Mouse (Mus musculus) stomach, embryonic 14.5 days (tissue): ENCODE measurements around the gene Bpifa1. TPM values are rescaled to one million over a fixed set of nuclear protein-coding genes. Genes with fewer than 3 reads are reported as not detected.

ENCODE experiments used
- ATAC-seq: fragments of 200-750 bp; cut with Nextera tagmentation; 2 replicates; pipeline ENCODE4 v1.8.0; 2017; ENCODE audit warnings: low read depth, moderate TSS enrichment; ENCODE audit not compliant: insufficient number of reproducible peaks, insufficient read depth, low FRiP score
- H3K27ac ChIP-seq: fragments of 300-500 bp; sonication (generic); 2 replicates; pipeline ENCODE4 v1.5.1; 2014; ENCODE audit warnings: mild to moderate bottlenecking, low read length, moderate library complexity, mixed read lengths
- H3K27me3 ChIP-seq: fragments of 300-500 bp; sonication (generic); 2 replicates; pipeline ENCODE4 v1.6.1; 2014; ENCODE audit warnings: low read length, control low read depth, mixed read lengths; ENCODE audit not compliant: control insufficient read depth, insufficient read depth
- H3K36me3 ChIP-seq: fragments of 300-500 bp; sonication (generic); 2 replicates; pipeline ENCODE4 v1.6.1; 2014; ENCODE audit warnings: mild to moderate bottlenecking, control low read depth, low read length, moderate library complexity, mixed read lengths; ENCODE audit not compliant: control insufficient read depth, insufficient read depth
- H3K4me1 ChIP-seq: fragments of 300-500 bp; sonication (generic); 2 replicates; pipeline ENCODE4 v1.6.1; 2014; ENCODE audit warnings: low read length, control low read depth, mixed read lengths; ENCODE audit not compliant: control insufficient read depth, insufficient read depth
- H3K4me2 ChIP-seq: fragments of 300-500 bp; sonication (generic); replicated peaks from 2 replicates; pipeline ENCODE4 v1.6.1; 2014; ENCODE audit warnings: low read depth, low read length, control low read depth
- H3K4me3 ChIP-seq: fragments of 300-500 bp; sonication (generic); 2 replicates; pipeline ENCODE4 v1.5.1; 2014; ENCODE audit warnings: low read depth, low read length, control low read depth
- H3K9ac ChIP-seq: fragments of 300-500 bp; sonication (generic); replicated peaks from 2 replicates; pipeline ENCODE4 v1.6.1; 2014; ENCODE audit warnings: low read depth, mild to moderate bottlenecking, control low read depth, low read length, moderate library complexity, mixed read lengths
- H3K9me3 ChIP-seq: fragments of 300-500 bp; sonication (generic); 2 replicates; pipeline ENCODE4 v1.6.1; 2016; ENCODE audit warnings: low read depth, low read length, control low read depth; ENCODE audit not compliant: control insufficient read depth
- WGBS: fragments of 180-500 bp; shearing (Covaris S2); extraction: QIAGEN DNeasy Blood & Tissue Kit; methylation state at CpG from one replicate; pipeline ENCODE4 v1.1.7; 2014; 5-methylcytosine and 5-hydroxymethylcytosine counted together
- polyA plus RNA-seq: library from polyadenylated mRNA; unstranded; fragments of >200 nt; fragmentation: Nextera tagmentation; extraction: Ambion mirVana; gene quantifications from 2 replicates; pipeline ENCODE4 v1.2.1, GENCODE M21; 2014

Gene Bpifa1
- polyA plus RNA-seq, 1 experiment from 2014 or later, result not detected

GRCm38 (mm10) chr2:154190546-154191258, 48.0 kb downstream of the Bpifa1 start, which contains the start of gene Bpifb1:
TSS of gene Bpifb1 (plus strand) at chr2:154190818.
- 75% methylated on average over 11 of the region's 11 CpGs for WGBS
- H3K27ac ChIP-seq, result peak within 1 kb of the TSS; percentile 58; the same call in 1 of the 2 replicates
- H3K36me3 ChIP-seq, result no peaks in the 10 kb centered on the region
- ATAC-seq, result peak; percentile 59; the same call in 1 of the 2 replicates
- no peak within 1 kb of the TSS for H3K9ac ChIP-seq
- no peaks in the 10 kb centered on the region for H3K9me3 ChIP-seq
- no peaks in the 10 kb centered on the region for H3K27me3 ChIP-seq
- no peak within 1 kb of the TSS for H3K4me2 ChIP-seq
- no peak within 1 kb of the TSS for H3K4me3 ChIP-seq
- H3K4me1 ChIP-seq, result no peaks in the 10 kb centered on the region

- H3K9ac ChIP-seq, result no peak overlapping the region
- ATAC-seq, result no peak
- H3K27me3 ChIP-seq, result no peaks in the 10 kb centered on the region
- no peaks in the 10 kb centered on the region for H3K36me3 ChIP-seq
- no peak overlapping the region for H3K27ac ChIP-seq
- no peaks in the 10 kb centered on the region for H3K9me3 ChIP-seq
- 69% methylated on average over 2 of the region's 2 CpGs for WGBS
- no peak overlapping the region for H3K4me3 ChIP-seq
- H3K4me1 ChIP-seq, result no peaks in the 10 kb centered on the region
- no peak overlapping the region for H3K4me2 ChIP-seq
These were observed 49.5 kb downstream of the Bpifa1 start for GRCm38 (mm10) chr2:154192141-154192540.

- 80% methylated on average over 4 of the region's 4 CpGs for WGBS
- no peak overlapping the region for H3K4me3 ChIP-seq
- H3K4me2 ChIP-seq, result no peak overlapping the region
- H3K27me3 ChIP-seq, result no peaks in the 10 kb centered on the region
- no peaks in the 10 kb centered on the region for H3K36me3 ChIP-seq
- no peaks in the 10 kb centered on the region for H3K9me3 ChIP-seq
- no peak overlapping the region for H3K9ac ChIP-seq
- H3K27ac ChIP-seq, result no peak overlapping the region; the same call in 1 of the 2 replicates
- no peaks in the 10 kb centered on the region for H3K4me1 ChIP-seq
- ATAC-seq, result no peak
These were observed 50.4 kb downstream of the Bpifa1 start for GRCm38 (mm10) chr2:154193071-154193470.

- ATAC-seq, result peak; percentile 44; the same call in 1 of the 2 replicates
- WGBS, result 56% methylated on average over 5 of the region's 5 CpGs
- peak overlapping the region; percentile 27; the same call in 1 of the 2 replicates for H3K27ac ChIP-seq
These were observed 51.4 kb downstream of the Bpifa1 start for GRCm38 (mm10) chr2:154193994-154194504.

GRCm38 (mm10) chr2:154197036-154197435, 54.4 kb downstream of the Bpifa1 start:
- no peaks in the 10 kb centered on the region for H3K4me1 ChIP-seq
- H3K4me3 ChIP-seq, result no peak overlapping the region
- no peaks in the 10 kb centered on the region for H3K9me3 ChIP-seq
- ATAC-seq, result no peak
- 88% methylated on average over 9 of the region's 9 CpGs for WGBS
- H3K27me3 ChIP-seq, result no peaks in the 10 kb centered on the region
- H3K27ac ChIP-seq, result no peak overlapping the region
- H3K4me2 ChIP-seq, result no peak overlapping the region
- no peaks in the 10 kb centered on the region for H3K36me3 ChIP-seq
- no peak overlapping the region for H3K9ac ChIP-seq

More at GRCm38 (mm10) chr2:154193994-154194504, 51.4 kb downstream of the Bpifa1 start:
- H3K27me3 ChIP-seq, result no peaks in the 10 kb centered on the region
- H3K4me2 ChIP-seq, result no peak overlapping the region
- H3K4me3 ChIP-seq, result no peak overlapping the region
- H3K4me1 ChIP-seq, result no peaks in the 10 kb centered on the region
- H3K9me3 ChIP-seq, result no peaks in the 10 kb centered on the region
- no peak overlapping the region for H3K9ac ChIP-seq
- H3K36me3 ChIP-seq, result no peaks in the 10 kb centered on the region

Other genes starting within 250 kb of the Bpifa1 start
- gene Bpifb6, start 242.5 kb upstream of the Bpifa1 start, polyA plus RNA-seq, result not detected in 2 replicates
- not detected in 2 replicates for gene Bpifb3, start 224.7 kb upstream of the Bpifa1 start, polyA plus RNA-seq
- gene Bpifb4, start 204.7 kb upstream of the Bpifa1 start, polyA plus RNA-seq, result not detected in 2 replicates
- gene Bpifa6, start 167.9 kb upstream of the Bpifa1 start, polyA plus RNA-seq, result not detected in 2 replicates
- gene Bpifa2, start 134.6 kb upstream of the Bpifa1 start, polyA plus RNA-seq, result not detected in 2 replicates
- not detected in 2 replicates for gene Bpifa3, start 12.5 kb upstream of the Bpifa1 start, polyA plus RNA-seq
- gene Bpifa5, start 19.7 kb downstream of the Bpifa1 start, polyA plus RNA-seq, result not detected in 2 replicates
- gene Bpifb1, start 47.9 kb downstream of the Bpifa1 start, polyA plus RNA-seq, result 148 and 184 TPM in 2 replicates
- gene Bpifb5, start 80.9 kb downstream of the Bpifa1 start, polyA plus RNA-seq, result 0.45 and 1.0 TPM in 2 replicates
- gene Bpifb9a, start 115.0 kb downstream of the Bpifa1 start, polyA plus RNA-seq, result not detected in 2 replicates
- not detected in 2 replicates for gene Bpifb9b, start 164.3 kb downstream of the Bpifa1 start, polyA plus RNA-seq
- gene Cdk5rap1, start 230.1 kb downstream of the Bpifa1 start, polyA plus RNA-seq, result 12.2 and 15.8 TPM in 2 replicates